Mouse (Mus musculus) limb, embryonic 14.5 days (tissue): ENCODE results near the gene Tesk1. TPM values are rescaled to one million over a fixed set of nuclear protein-coding genes. Genes with fewer than 3 reads are reported as not detected.

ENCODE experiments used
- ATAC-seq: fragments of 200-750 bp; cut with Nextera tagmentation; 2 replicates; pipeline ENCODE4 v1.8.0; 2017; ENCODE audit warnings: low read depth, moderate number of reproducible peaks, moderate TSS enrichment; ENCODE audit not compliant: low FRiP score
- DNase-seq: peaks from one replicate; pipeline ENCODE4 v3.0.0-alpha.2; 2015; ENCODE audit warnings: low spot score
- H3K27ac ChIP-seq: fragments of 300-500 bp; sonication (generic); replicated peaks from 2 replicates; pipeline ENCODE4 v1.5.1; 2014; ENCODE audit warnings: low read depth, mild to moderate bottlenecking, low read length, moderate library complexity, mixed read lengths
- H3K27me3 ChIP-seq: fragments of 300-500 bp; sonication (generic); 2 replicates; pipeline ENCODE4 v1.6.1; 2014; ENCODE audit warnings: low read length, mixed read lengths; ENCODE audit not compliant: control insufficient read depth, insufficient read depth
- H3K36me3 ChIP-seq: fragments of 300-500 bp; sonication (generic); 2 replicates; pipeline ENCODE4 v1.6.1; 2014; ENCODE audit warnings: mild to moderate bottlenecking, low read length, moderate library complexity, mixed read lengths; ENCODE audit not compliant: control insufficient read depth, insufficient read depth
- H3K4me1 ChIP-seq: fragments of 300-500 bp; sonication (generic); 2 replicates; pipeline ENCODE4 v1.6.1; 2014; ENCODE audit warnings: antibody characterized with exemption, low read length, mixed read lengths; ENCODE audit not compliant: control insufficient read depth, insufficient read depth
- H3K4me2 ChIP-seq: fragments of 300-500 bp; sonication (generic); replicated peaks from 2 replicates; pipeline ENCODE4 v1.6.1; 2014; ENCODE audit warnings: low read depth, mild to moderate bottlenecking, low read length, moderate library complexity; ENCODE audit not compliant: severe bottlenecking
- H3K4me3 ChIP-seq: fragments of 300-500 bp; sonication (generic); replicated peaks from 2 replicates; pipeline ENCODE4 v1.5.1; 2014; ENCODE audit warnings: low read length
- H3K9ac ChIP-seq: fragments of 300-500 bp; sonication (generic); 2 replicates; pipeline ENCODE4 v1.6.1; 2014; ENCODE audit warnings: mild to moderate bottlenecking, low read depth, low read length, moderate library complexity; ENCODE audit not compliant: severe bottlenecking
- H3K9me3 ChIP-seq: fragments of 300-500 bp; sonication (generic); 2 replicates; pipeline ENCODE4 v1.6.1; 2016; ENCODE audit warnings: low read length; ENCODE audit not compliant: control insufficient read depth
- POLR2A ChIP-seq: fragments of 200-500 bp; IDR thresholded peaks from 2 replicates; pipeline ENCODE4 v1.8.0; 2012; ENCODE audit warnings: inconsistent platforms, mild to moderate bottlenecking, moderate library complexity, borderline replicate concordance; ENCODE audit not compliant: insufficient read depth, insufficient read length; ENCODE audit errors: extremely low read depth
- WGBS: fragments of 180-500 bp; shearing (Covaris S2); extraction: QIAGEN DNeasy Blood & Tissue Kit; methylation state at CpG from one replicate; pipeline ENCODE4 v1.1.7; 2014; 5-methylcytosine and 5-hydroxymethylcytosine counted together
- polyA plus RNA-seq, 2 experiments: library from polyadenylated mRNA; depleted of rRNA in 1 of 2; stranded (reverse) in 1 of 2; unstranded in 1 of 2; fragments of >200 nt; fragmentation: Nextera tagmentation in 1 of 2; extraction: Ambion mirVana in 1 of 2; gene quantifications; 2 replicates each; pipeline versions ENCODE4 v1.2.1 to v1.2.3; 2012 to 2014

The Tesk1 gene
- polyA plus RNA-seq, 2 experiments = 15.8 to 47.4 TPM

GRCm38 (mm10) chr4:43428946-43429345 lies 12.8 kb upstream of the Tesk1 start, which contains the start of gene Fam166b:
TSS of gene Fam166b (minus strand) at chr4:43429134.
- Histone ChIP-seq H3K9ac (0 out of 2 replicates have a peak within 1 kb of the TSS, but pooled peaks have one; percentile 12), H3K4me1 (peaks cover 12% of the 10 kb centered on the region; the same call in 1 of the 2 replicates), H3K27me3 (peaks cover 37% of the 10 kb centered on the region), H3K27ac (no peak within 1 kb of the TSS), H3K9me3 (no peaks in the 10 kb centered on the region), H3K4me3 (no peak within 1 kb of the TSS), H3K36me3 (peaks cover 28% of the 10 kb centered on the region), H3K4me2 (peak within 1 kb of the TSS; percentile 6; the same call in 1 of the 2 replicates)
- DNase-seq (no peak), ATAC-seq (no peak)
- WGBS = 9% methylated on average over 10 of the region's 10 CpGs
- TF ChIP-seq POLR2A = no peak

- H3K4me3 ChIP-seq = no peak overlapping the region
- peaks cover under 1% of the 10 kb centered on the region for H3K36me3 ChIP-seq
- no peak for TF ChIP-seq POLR2A
- no peak overlapping the region for H3K27ac ChIP-seq
- WGBS = 6% methylated on average over 4 of the region's 4 CpGs
- DNase-seq (peak; percentile 85), ATAC-seq (peak; percentile 60)
- H3K4me1 ChIP-seq = peaks cover 7% of the 10 kb centered on the region; the same call in 1 of the 2 replicates
- no peak overlapping the region for H3K4me2 ChIP-seq
- no peak overlapping the region for H3K9ac ChIP-seq
- peaks cover 15% of the 10 kb centered on the region; the same call in 1 of the 2 replicates for H3K27me3 ChIP-seq
- no peaks in the 10 kb centered on the region for H3K9me3 ChIP-seq
Observed at GRCm38 (mm10) chr4:43431690-43432089, 10.0 kb upstream of the Tesk1 start.

- Histone ChIP-seq H3K4me1 (peaks cover 3% of the 10 kb centered on the region; the same call in 1 of the 2 replicates), H3K27ac (no peak overlapping the region), H3K9me3 (no peaks in the 10 kb centered on the region), H3K27me3 (peaks cover 4% of the 10 kb centered on the region; the same call in 1 of the 2 replicates), H3K4me2 (no peak overlapping the region), H3K36me3 (no peaks in the 10 kb centered on the region), H3K9ac (no peak overlapping the region), H3K4me3 (no peak overlapping the region)
- ATAC-seq (no peak), DNase-seq (no peak)
- WGBS = 82% methylated on average over 1 of the region's 1 CpGs
- TF ChIP-seq POLR2A = no peak
Observed at GRCm38 (mm10) chr4:43432832-43433231, 8.9 kb upstream of the Tesk1 start.

- TF ChIP-seq POLR2A = peak; percentile 84; the same call in 1 of the 2 replicates
- H3K27me3 ChIP-seq = no peaks in the 10 kb centered on the region
- peak overlapping the region; percentile 95 for H3K4me2 ChIP-seq
- no peaks in the 10 kb centered on the region for H3K9me3 ChIP-seq
- H3K9ac ChIP-seq = peak overlapping the region; percentile 96
- DNase-seq (peak; percentile 98), ATAC-seq (peak; percentile 95)
- WGBS = under 1% methylated on average over 33 of the region's 33 CpGs
- H3K36me3 ChIP-seq = peaks cover 25% of the 10 kb centered on the region
- peak overlapping the region; percentile 91 for H3K27ac ChIP-seq
- peak overlapping the region; percentile 94 for H3K4me3 ChIP-seq
- peaks cover 11% of the 10 kb centered on the region for H3K4me1 ChIP-seq
Observed at GRCm38 (mm10) chr4:43442044-43442443, 305 bp downstream of the Tesk1 start.

GRCm38 (mm10) chr4:43442456-43443361 lies 970 bp downstream of the Tesk1 start:
- WGBS = 1% methylated on average over 59 of the region's 88 CpGs
- peaks cover 32% of the 10 kb centered on the region for H3K36me3 ChIP-seq
- H3K9ac ChIP-seq = peak overlapping the region; percentile 96
- peaks cover 11% of the 10 kb centered on the region for H3K4me1 ChIP-seq
- no peaks in the 10 kb centered on the region for H3K9me3 ChIP-seq
- H3K27ac ChIP-seq = peak overlapping the region; percentile 91
- no peaks in the 10 kb centered on the region for H3K27me3 ChIP-seq
- peak overlapping the region; percentile 94 for H3K4me3 ChIP-seq
- peak overlapping the region; percentile 95 for H3K4me2 ChIP-seq
- peak; percentile 77 for DNase-seq
- no peak for TF ChIP-seq POLR2A
- ATAC-seq = peak; percentile 74
